Mouse (Mus musculus) gastrocnemius, postnatal 4 days (tissue): ENCODE data around the gene Nkx2-1. TPM values are rescaled to one million over a fixed set of nuclear protein-coding genes. Genes with fewer than 3 reads are reported as not detected.

Experiments used
- DNase-seq, 2 experiments: peaks; one replicate each; pipeline ENCODE4 v3.0.0; 2021 to 2022; ENCODE audit warnings: low spot score in 2 of 2, mixed read lengths in 2 of 2
- total RNA-seq, 2 experiments: library from RNA; stranded (reverse); gene quantifications; 2 replicates each; pipeline ENCODE4 v1.2.3; 2021

The Nkx2-1 gene
- total RNA-seq, 2 experiments from 2014 or later = not detected

DNA sequence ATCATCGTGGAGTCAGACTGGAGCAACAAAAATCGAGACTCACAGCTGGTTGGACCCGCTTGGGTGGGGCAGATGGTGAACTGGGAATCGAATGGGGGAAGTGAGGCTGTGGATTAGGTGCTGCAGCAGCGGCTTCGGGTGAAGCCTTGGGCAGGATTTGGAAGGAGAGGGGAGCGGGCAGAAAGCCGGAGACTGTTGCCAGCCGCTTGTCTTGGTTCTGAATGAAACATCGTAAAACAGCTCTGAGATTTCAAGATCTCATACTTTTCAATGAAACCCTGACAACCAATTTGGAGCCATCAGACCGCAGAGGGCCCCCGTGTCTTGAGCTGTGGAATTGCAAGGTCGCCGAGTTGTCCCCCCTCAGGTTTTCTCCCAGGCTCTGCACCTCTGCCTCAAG, 12.5 kb downstream of the Nkx2-1 start:
- DNase-seq = no peak

DNA sequence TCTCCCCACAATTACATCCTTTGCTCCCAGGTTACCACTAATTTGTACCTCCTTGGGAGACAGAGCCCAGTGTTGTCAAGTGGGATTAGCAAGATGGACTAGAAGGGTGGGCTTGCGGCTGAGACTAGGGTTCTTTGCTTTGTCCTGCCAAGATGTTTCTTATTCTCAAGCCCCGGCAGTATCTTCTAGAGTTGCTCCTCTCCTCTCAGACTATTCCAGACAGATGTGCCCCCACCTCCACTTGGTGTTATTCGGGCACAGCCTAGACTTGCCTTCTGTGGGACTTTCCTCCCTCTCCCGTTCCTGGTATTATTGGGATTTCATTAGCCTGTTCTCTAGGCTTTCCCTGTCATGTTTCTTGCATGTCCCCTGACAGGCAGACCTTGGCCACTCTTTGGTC, 14.5 kb downstream of the Nkx2-1 start:
- DNase-seq = no peak

DNA sequence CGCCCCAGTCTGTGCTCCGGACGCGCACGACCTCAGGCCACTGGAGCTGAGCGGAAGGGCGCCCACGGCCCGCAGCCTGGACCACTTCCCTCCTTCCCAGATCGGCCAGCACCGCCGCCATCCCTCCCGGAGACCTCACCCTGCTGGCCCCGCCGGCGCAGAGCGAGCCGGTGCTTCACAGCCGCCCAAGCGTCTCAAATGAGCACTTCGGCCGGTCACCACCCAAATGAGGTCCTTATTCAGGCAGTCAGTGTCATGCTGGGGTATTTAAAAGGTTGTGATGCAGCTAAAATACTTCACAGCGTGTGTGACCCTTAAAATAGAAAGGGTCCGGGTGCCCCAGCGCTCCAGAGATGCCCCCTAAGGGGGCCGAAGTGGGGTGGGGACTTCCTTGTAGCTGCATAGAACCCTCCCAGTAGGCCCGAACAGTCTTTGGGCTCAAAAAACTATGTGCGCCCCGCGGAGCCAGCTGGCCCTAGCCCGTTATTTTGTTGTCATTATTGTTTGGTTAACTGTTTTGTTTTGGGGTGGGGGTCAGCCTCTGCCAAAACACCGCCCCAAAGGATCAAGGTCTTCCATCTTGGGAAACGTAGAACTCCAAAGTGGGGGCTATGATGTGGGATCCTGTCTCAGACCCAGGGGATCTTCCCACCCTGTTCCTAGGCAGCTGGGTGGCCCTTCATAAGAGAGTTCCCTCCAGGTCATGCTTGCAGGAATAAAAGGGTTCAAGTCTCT, 15.4 kb downstream of the Nkx2-1 start:
- no peak for DNase-seq

DNA sequence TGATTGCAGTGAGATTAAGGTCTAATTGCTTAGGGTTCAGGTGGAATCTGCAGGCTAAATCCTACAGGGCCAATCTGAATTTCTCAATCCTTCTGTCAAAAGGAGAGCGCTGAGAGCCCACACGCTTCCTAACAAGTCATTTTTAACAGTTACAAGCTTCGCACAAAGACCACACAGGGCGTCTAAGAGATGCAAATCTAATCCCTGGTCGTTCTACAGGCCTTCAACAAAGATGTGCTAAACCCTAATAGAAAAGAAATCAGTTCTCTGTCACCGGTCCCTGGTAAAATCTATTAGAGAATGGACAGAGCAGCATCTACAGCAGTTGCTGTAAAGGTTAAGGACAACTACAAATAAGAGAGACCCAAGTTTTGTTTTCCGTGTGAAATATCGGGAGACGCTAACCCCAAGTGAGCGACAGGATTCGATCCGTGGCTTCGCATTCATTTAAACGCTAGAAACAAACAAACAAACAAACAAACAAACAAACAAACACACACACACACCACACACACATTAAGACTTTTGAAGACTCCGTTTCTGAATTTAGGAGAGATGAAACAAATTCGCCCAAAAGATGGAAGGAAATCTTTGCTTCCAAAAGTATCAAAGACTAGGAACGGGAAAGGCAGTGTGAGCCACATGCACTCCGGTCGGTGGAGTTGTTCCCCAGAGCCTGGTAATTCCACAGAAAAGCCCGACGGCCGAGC, 16.2 kb downstream of the Nkx2-1 start:
- no peak for DNase-seq

DNA sequence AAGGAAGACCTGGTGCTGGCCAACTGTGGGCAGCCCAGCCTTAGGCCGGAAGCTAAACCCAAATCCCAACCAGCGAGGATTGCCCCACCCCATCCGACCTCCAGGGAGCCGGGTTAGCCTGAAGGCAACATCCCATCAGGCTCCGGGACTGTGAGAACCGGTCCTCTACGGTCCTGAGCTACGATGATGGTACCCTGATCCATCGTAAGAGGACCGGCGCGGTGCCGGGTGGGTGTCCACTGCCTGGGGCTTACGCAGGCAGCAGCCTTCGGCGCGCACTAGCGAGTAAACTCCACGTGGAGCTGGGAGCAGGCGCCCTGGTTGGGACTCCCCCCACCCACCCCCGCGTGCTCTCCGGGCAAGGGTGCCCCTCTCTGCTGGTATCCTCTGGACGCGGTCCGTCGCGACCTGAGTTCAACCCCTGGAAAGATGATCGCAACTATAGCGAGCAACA, 16.9 kb downstream of the Nkx2-1 start:
- DNase-seq = no peak

DNA sequence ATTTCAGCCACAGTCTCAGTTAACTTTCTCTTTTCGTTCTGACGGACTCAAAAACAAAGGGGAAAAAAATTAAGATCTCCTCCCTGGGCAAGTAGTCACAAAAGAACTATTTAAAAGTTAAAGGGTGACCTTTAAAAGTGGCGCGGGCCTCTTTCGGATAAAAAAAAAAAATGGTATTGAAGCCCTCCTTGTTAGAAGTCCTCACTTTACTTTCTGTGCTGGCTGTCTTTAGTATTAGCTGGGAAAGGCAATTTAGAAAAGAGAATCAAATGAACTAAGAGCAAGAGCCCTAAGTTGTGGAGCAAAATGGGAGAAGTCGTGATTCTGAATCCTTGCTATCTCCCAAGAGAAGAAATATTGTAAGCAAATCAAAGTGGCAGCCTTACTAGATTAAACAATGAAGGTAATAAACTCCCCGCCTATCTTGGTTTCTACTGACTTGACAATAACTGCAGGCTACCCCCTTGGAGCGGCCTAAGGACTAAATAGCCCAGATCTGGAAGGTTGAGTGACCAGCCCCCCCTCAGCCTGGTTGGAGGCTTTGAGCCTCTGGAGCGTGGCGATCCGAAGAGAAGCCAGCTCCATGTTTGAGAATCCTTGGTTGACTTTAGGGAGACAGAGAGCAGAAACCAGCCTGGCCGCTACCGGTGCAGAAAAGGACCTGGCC, 17.5 kb downstream of the Nkx2-1 start:
- no peak for DNase-seq

DNA sequence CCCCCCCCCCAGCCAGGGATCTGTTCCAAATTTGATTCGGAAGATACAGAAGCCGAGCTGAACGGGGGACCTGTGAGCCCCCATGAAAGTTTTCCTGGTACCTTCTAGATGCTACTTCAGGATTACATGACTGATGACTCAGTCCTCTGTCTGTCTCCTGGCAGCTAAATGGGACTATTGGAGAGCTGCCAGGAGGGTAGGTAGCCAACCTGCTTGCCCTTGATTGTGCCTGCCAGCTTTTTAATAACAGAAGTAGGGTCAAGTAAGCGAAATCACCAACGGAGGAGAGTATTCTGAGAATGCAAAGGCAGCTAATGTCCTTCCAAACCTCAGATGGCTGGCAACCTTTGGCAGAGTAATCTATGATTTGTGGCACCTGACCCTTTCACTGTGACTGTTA, 18.5 kb downstream of the Nkx2-1 start:
- no peak for DNase-seq

DNA sequence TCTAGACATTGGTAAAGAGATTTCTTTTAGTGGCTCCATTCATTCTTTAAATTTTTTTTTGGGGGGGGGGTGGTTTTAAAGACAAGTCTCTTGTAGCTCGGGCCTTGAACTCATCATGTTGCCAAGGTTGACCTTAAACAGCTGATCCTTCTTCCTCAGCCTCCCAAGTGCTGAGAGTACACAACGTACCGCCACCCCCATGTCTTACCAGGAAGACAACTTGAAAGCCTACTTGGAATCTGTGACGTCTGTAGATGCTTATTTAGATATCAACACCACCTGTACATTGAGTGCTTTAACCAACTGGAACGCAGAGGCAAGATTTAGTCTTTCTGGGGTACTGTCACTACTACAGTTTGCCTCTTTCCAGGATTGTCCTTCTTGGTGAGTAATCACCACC, 21.9 kb downstream of the Nkx2-1 start:
- DNase-seq = no peak

DNA sequence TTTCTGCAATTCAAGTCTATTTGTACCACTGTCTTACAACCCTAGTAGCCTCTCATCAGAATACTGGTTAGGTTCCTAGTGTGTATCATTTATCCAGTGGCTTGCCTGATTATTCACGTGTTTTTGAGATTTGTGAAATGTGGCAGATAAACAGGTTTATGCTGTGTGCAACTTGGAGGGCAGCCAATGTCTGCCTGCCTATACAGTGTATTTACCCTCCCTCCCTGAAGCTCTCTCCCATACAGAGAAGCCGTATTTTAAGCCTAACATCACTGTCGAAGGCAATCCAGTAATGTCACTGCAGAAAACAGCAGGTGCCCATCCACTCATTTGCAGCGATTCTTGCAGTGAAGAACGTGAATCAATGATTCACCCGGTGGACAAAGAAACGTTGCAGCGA, 28.3 kb downstream of the Nkx2-1 start:
- DNase-seq = no peak

DNA sequence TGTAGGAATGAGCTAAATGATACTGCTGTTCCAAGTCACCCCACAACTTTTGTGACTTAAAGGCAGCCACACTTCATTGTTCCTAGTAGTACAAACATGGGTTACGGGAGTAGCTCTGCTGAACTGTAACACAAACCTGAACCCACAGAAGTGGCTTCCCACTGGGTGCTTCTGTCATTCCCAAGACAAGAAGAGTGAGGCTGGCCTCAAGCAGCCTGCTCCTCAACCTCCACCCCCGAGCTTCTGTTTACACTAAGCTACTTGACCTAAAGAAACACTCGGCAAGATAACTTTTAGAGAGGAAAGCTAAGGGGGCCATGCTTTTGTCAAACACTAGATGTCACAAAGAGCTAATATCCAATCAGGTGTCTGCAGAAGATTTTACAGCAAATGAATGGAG, 49.7 kb downstream of the Nkx2-1 start:
- no peak for DNase-seq

DNA sequence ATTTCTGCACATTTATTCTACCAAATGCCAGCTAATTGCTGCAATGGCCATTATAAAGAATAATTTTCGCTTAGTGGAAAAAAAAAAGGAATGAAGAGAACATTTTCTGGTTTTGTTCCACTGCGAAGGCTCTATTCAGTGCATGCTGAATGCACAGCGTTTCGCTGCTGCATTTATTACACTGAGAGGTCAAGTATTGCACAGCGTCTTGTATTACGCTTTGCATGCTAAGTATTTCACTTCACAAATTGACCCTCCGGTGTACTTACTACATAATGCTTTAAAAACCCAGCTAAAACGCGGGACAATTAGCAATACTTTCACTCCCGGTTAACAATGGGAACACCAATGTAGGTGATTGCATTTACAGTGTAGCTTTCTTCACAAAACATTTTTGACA, 54.1 kb downstream of the Nkx2-1 start:
- no peak for DNase-seq

Other genes starting within 250 kb of the Nkx2-1 start
- gene Mbip, start 191.0 kb downstream of the Nkx2-1 start, total RNA-seq = 10 to 100 TPM; 15.8 to 17.3 TPM
- gene Nkx2-9, start 76.4 kb upstream of the Nkx2-1 start, total RNA-seq = not detected
- gene Pax9, start 154.9 kb upstream of the Nkx2-1 start, total RNA-seq = under 1 TPM; 0.07 to 0.31 TPM